ENCODE assay signal across 8 mouse cellular contexts in genomic region chr16:93684441-93684840, GRCm38 (mm10). TPM values are rescaled to one million over a fixed set of nuclear protein-coding genes. Genes with fewer than 3 reads are reported as not detected.
DNase-seq lines count a peak whose midpoint lies in the region; ATAC-seq and TF ChIP-seq lines count a peak whose summit lies in the region.

No protein-coding gene starts in this region.

- no peak for TF ChIP-seq POLR2A in myocyte (IDR thresholded peaks at IDR 0.05; ENCODE audit: insufficient read length, low read depth)

- peaks cover 15% of the 10 kb centered on the region for H3K4me1 ChIP-seq in hindbrain, embryonic 10.5 days (replicated peaks)
- peaks cover 15% of the 10 kb centered on the region for H3K4me1 ChIP-seq in hindbrain, embryonic 12.5 days
- peaks cover 15% of the 10 kb centered on the region; the same call in 1 of the 2 replicates for H3K4me1 ChIP-seq in hindbrain, embryonic 14.5 days (replicated peaks; ENCODE audit: control insufficient read depth, insufficient read depth, low read length)

- no peaks in the 10 kb centered on the region for H3K9me3 ChIP-seq in hindbrain, embryonic 10.5 days
- 0 out of 2 replicates have a peak, but pooled peaks cover 3% of the 10 kb centered on the region for H3K9me3 ChIP-seq in hindbrain, embryonic 12.5 days (replicated peaks)
- no peaks in the 10 kb centered on the region for H3K9me3 ChIP-seq in hindbrain, embryonic 14.5 days (ENCODE audit: control insufficient read depth, low read length)

- no peaks in the 10 kb centered on the region for H3K36me3 ChIP-seq in hindbrain, embryonic 10.5 days
- H3K36me3 ChIP-seq in hindbrain, embryonic 12.5 days = no peaks in the 10 kb centered on the region
- H3K36me3 ChIP-seq in hindbrain, embryonic 14.5 days (replicated peaks; ENCODE audit: control insufficient read depth, insufficient read depth) = no peaks in the 10 kb centered on the region
- H3K36me3 ChIP-seq in myocyte (ENCODE audit: control insufficient read depth, insufficient read depth) = no peaks in the 10 kb centered on the region

- H3K4me3 ChIP-seq in hindbrain, embryonic 10.5 days = 0 out of 2 replicates have a peak overlapping the region, but pooled peaks have one; percentile 57
- no peak overlapping the region for H3K4me3 ChIP-seq in hindbrain, embryonic 12.5 days
- no peak overlapping the region for H3K4me3 ChIP-seq in hindbrain, embryonic 14.5 days (replicated peaks; ENCODE audit: low read length)
- peak overlapping the region; percentile 30 for H3K4me3 ChIP-seq in myocyte

- DNase-seq in hindbrain, embryonic 10.5 days (ENCODE audit: low spot score) = no peak
- peak; percentile 31 for DNase-seq in R1 (ENCODE audit: low read depth, low spot score)
- no peak for DNase-seq in hindbrain, embryonic 14.5 days (ENCODE audit: low spot score)
- no peak for DNase-seq in layer of hippocampus, postnatal 25 days (ENCODE audit: extremely low spot score in 1 of 2, low spot score in 1 of 2)
- no peak for DNase-seq in ovary, postnatal 10 days (ENCODE audit: low spot score)
- no peak for DNase-seq in spleen, postnatal 10 days (ENCODE audit: low spot score in 2 of 2)

- H3K9ac ChIP-seq in hindbrain, embryonic 12.5 days = no peak overlapping the region
- H3K9ac ChIP-seq in hindbrain, embryonic 14.5 days = no peak overlapping the region

- no peaks in the 10 kb centered on the region for H3K79me2 ChIP-seq in myocyte (ENCODE audit: control insufficient read depth, insufficient read depth)

- no peak overlapping the region for H3ac ChIP-seq in myocyte (ENCODE audit: control insufficient read depth, insufficient read length)

- no peak for ATAC-seq in hindbrain, embryonic 12.5 days (ENCODE audit: low FRiP score)
- ATAC-seq in hindbrain, embryonic 14.5 days (ENCODE audit: low FRiP score) = no peak

- no peak overlapping the region for H3K27ac ChIP-seq in hindbrain, embryonic 10.5 days
- H3K27ac ChIP-seq in hindbrain, embryonic 12.5 days = no peak overlapping the region
- H3K27ac ChIP-seq in hindbrain, embryonic 14.5 days = no peak overlapping the region

- H3K27me3 ChIP-seq in hindbrain, embryonic 10.5 days (ENCODE audit: insufficient read depth, poor library complexity, severe bottlenecking) = peaks cover 61% of the 10 kb centered on the region
- peaks cover 51% of the 10 kb centered on the region for H3K27me3 ChIP-seq in hindbrain, embryonic 12.5 days
- H3K27me3 ChIP-seq in hindbrain, embryonic 14.5 days (ENCODE audit: control insufficient read depth, insufficient read depth, low read length) = peaks cover 49% of the 10 kb centered on the region
- H3K27me3 ChIP-seq in myocyte (ENCODE audit: control insufficient read depth, insufficient read depth, insufficient read length) = no peaks in the 10 kb centered on the region

- no peak overlapping the region for H3K4me2 ChIP-seq in hindbrain, embryonic 12.5 days (replicated peaks)
- H3K4me2 ChIP-seq in hindbrain, embryonic 14.5 days (replicated peaks) = peak overlapping the region; percentile 81
- H3K4me2 ChIP-seq in myocyte (ENCODE audit: low read depth) = peak overlapping the region; percentile 99

- WGBS in hindbrain, embryonic 10.5 days = 29% methylated on average over 7 of the region's 7 CpGs
- 31% methylated on average over 7 of the region's 7 CpGs for WGBS in hindbrain, embryonic 12.5 days
- WGBS in hindbrain, embryonic 14.5 days = 40% methylated on average over 7 of the region's 7 CpGs

TF ChIP-seq in myocyte, 11 proteins besides CTCF, POLR2A, EP300 and RAD21:
- TF ChIP-seq TCF3 (IDR thresholded peaks at IDR 0.05; ENCODE audit: insufficient read length, low read depth) = no peak
- no peak for TF ChIP-seq SRF (IDR thresholded peaks at IDR 0.05; ENCODE audit: control insufficient read depth, insufficient read length, low read depth)

RNA-seq across cellular contexts. Expression of gene Cbr3, which starts 1.4 kb away (rescaled TPM):
- 1.3 and 1.5 TPM in 2 replicates for polyA plus RNA-seq in hindbrain, embryonic 10.5 days (2016; fragmentation: Nextera tagmentation; extraction: Ambion mirVana)
- polyA plus RNA-seq in hindbrain, embryonic 12.5 days (2016; fragmentation: Nextera tagmentation; extraction: Ambion mirVana) = 0.30 and 0.53 TPM in 2 replicates
- polyA plus RNA-seq in hindbrain, embryonic 14.5 days (2014; fragmentation: Nextera tagmentation; extraction: Ambion mirVana) = 1.7 and 2.9 TPM in 2 replicates
- 11.5 TPM for polyA plus RNA-seq in myocyte (2012; fragmentation: generic; extraction: Trizol)
- 10 to 100 TPM; 18.1 to 19.7 TPM for total RNA-seq in layer of hippocampus, postnatal 25 days (2021)

RNA-seq across cellular contexts. Expression of gene Dop1b, which starts 27.3 kb away (rescaled TPM):
- 12.0 and 20.2 TPM in 2 replicates for polyA plus RNA-seq in hindbrain, embryonic 10.5 days (2016; fragmentation: Nextera tagmentation; extraction: Ambion mirVana)
- polyA plus RNA-seq in hindbrain, embryonic 12.5 days (2016; fragmentation: Nextera tagmentation; extraction: Ambion mirVana) = 22.4 and 25.2 TPM in 2 replicates
- 41.8 and 43.2 TPM in 2 replicates for polyA plus RNA-seq in hindbrain, embryonic 14.5 days (2014; fragmentation: Nextera tagmentation; extraction: Ambion mirVana)
- polyA plus RNA-seq in myocyte (2012; fragmentation: generic; extraction: Trizol) = 13.4 TPM
- 100 to 1,000 TPM; 101 to 104 TPM for total RNA-seq in layer of hippocampus, postnatal 25 days (2021)

RNA-seq across cellular contexts. Expression of gene Gm5678, which starts 56.5 kb away (rescaled TPM):
- polyA plus RNA-seq in hindbrain, embryonic 10.5 days (2016; fragmentation: Nextera tagmentation; extraction: Ambion mirVana) = not detected in 2 replicates
- not detected in 2 replicates for polyA plus RNA-seq in hindbrain, embryonic 12.5 days (2016; fragmentation: Nextera tagmentation; extraction: Ambion mirVana)
- polyA plus RNA-seq in hindbrain, embryonic 14.5 days (2014; fragmentation: Nextera tagmentation; extraction: Ambion mirVana) = not detected in 2 replicates
- not detected for polyA plus RNA-seq in myocyte (2012; fragmentation: generic; extraction: Trizol)
- 1 to 10 TPM; 3.5 to 3.6 TPM for total RNA-seq in layer of hippocampus, postnatal 25 days (2021)

Comparison
In these comparisons a context has a peak if more than half of its experiments do, and no peak if none do; other contexts are left out.
1. H3K4me3 ChIP-seq: peak in hindbrain, embryonic 10.5 days (single experiment) and myocyte (single experiment); none in hindbrain, embryonic 12.5 days (single experiment) and hindbrain, embryonic 14.5 days (single experiment).